Mouse (Mus musculus): ENCODE results near the gene Plekhg3.

Gene Plekhg3

DNA sequence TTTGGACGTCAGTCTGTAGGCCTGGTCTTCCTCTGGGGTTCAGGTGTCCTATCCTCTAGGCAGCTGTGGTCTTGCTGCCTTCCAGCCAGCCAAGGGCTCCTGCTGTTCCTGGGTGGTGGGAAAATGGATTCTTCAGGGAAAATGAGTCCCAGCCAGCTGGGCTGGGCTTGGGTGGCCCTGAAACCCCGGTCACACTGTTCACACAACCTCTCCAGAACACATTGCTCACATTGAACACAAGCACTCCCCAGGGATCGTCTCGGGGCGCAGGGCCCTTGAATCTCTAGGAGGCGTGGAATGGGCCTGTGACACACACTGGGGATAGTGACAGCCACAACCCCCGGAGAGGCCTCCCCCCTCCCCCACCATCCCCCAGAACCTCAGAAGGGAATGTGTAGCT lies 23.2 kb downstream of the Plekhg3 start:
- peak; percentile 52 to 65 for DNase-seq

- peak in 1 of 2 experiments; percentile 39 for DNase-seq
These were observed 23.7 kb downstream of the Plekhg3 start for GRCm38 (mm10) chr12:76554392-76554791.

DNA sequence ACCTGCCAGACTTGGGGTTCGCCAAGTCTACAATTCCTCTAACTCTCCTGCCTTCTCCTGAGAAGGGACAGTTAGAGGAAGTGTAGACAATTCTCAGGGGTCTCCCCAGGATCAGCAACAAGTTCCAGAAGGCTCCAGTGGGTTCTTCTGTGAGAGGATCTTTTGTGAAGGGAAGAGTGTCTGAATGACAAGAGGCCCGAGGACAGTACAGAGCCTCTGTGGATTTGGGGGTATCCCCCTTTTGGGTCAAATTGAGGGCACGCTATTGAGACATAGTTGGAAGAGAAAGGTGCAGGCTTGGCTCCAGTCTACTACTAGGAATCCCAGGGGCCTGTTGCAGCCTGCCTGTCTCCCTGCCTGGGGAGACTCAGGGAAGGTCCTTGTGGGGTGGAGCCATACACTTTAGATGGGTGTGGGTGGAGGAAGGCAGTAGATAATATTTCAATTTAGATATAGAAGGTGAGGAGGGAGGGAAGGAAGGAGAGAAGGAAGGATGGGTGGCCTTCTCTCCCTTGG lies 24.2 kb downstream of the Plekhg3 start:
- DNase-seq = peak in 1 of 2 experiments; percentile 2

- DNase-seq = peak; percentile 21 to 32
These were observed 25.5 kb downstream of the Plekhg3 start for GRCm38 (mm10) chr12:76556187-76556586.

- peak; percentile 28 to 45 for DNase-seq
These were observed 26.2 kb downstream of the Plekhg3 start for GRCm38 (mm10) chr12:76556745-76557389.

DNA sequence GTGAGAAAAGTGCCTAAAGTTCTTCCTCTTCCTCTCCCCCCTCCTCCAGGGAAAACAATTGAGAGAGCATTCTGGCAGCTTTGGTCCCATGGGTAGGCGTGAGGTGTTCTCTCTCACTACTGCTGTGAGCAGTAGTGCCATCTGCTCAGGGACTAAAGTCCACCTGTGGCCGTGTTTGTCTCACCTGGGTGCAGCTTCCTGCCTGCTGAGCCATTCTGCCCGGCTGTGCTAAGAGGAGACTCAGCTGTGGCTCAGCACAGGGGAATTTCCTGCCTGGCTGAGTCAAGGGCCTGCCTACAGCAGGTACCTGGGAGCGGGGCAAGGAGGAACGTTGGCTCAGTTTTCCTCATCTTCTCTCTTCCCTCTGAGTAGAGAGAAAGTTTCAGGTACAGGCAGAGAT lies 27.5 kb downstream of the Plekhg3 start:
- peak; percentile 49 to 66 for DNase-seq

GRCm38 (mm10) chr12:76562196-76562595 lies 31.5 kb downstream of the Plekhg3 start:
- DNase-seq = peak in 1 of 2 experiments; percentile 1

DNA sequence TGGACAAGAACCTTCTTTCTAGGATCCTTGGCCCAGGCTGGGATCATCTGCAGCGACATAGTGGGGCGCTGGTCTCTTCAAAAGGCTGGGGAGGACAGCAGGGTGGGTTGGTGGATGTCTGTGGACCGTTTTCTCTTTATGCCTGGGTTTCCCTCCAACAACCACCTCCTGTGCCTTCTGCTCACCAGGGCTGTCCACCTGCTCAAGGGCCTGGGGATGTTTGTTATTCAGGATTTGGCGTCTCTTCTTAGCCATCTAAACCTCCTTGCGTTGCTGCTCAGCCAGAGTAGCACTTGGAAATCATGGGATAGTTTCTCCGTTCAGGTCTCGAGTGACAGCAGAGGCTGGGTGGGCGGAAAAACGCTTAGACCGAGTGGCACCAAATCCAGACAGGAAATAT lies 35.6 kb downstream of the Plekhg3 start:
- DNase-seq = no peak

DNA sequence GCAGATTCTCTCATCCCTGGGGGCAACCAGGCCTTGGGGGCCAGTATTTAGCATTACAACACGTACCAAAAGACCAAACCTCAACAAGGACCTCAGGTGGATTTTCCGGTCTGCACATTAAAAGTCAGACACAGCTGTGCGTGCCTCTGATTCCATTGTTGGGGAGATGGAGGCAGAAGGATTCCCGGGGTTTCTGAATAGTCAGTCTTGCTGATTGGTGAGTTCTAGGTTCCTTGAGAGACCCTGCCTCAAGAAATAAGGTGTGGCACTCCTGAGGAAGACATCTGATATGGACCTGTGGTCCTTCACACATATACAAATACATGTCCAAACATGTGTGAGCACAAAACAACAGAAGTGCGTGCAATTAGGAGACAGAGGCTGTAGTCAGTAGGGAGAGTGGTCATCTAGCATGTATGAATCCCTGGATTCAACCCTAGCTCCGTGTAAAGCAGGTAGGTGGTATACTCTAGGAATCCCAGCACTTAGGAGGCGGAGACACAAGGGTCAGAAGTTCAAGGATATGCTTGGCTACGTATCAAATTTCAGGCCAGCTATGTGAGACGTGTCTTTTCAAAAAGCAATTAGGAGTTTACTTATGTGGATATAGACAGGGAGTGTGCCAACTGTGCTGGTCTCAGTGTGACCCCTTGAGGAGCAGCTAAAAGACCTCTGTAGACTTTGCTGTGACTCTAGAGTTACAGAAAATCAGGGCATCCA lies 39.7 kb downstream of the Plekhg3 start:
- DNase-seq = no peak

GRCm38 (mm10) chr12:76571266-76571665 lies 40.6 kb downstream of the Plekhg3 start:
- DNase-seq = peak; percentile 63 to 80

- peak; percentile 80 to 90 for DNase-seq
These were observed 41.9 kb downstream of the Plekhg3 start for GRCm38 (mm10) chr12:76572261-76573251.

- DNase-seq = no peak
These were observed 42.7 kb downstream of the Plekhg3 start for GRCm38 (mm10) chr12:76573381-76573780.

GRCm38 (mm10) chr12:76574815-76575214 lies 44.1 kb downstream of the Plekhg3 start:
- no peak for DNase-seq

DNA sequence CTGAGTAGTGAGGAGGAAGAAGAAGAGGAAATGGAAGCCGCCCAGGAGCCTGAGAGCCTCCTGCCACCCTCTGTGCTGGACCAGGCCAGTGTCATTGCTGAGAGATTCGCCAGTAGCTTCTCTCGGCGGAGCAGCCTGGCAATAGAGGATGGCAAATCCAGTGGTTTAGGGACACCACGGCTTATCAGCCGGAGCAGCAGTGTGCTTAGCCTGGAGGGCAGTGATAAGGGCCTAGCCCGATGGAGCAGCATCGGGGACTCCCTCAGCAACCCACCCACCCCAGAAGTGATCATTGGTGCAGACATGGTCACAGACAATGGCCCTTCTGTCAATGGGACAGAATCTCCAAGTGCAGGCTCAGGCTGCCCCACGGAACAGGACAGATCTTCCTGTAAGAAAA lies 45.4 kb downstream of the Plekhg3 start:
- no peak for DNase-seq

- no peak for DNase-seq
These were observed 46.1 kb downstream of the Plekhg3 start for GRCm38 (mm10) chr12:76576806-76577205.

GRCm38 (mm10) chr12:76577858-76578257 lies 47.2 kb downstream of the Plekhg3 start:
- DNase-seq = no peak

DNA sequence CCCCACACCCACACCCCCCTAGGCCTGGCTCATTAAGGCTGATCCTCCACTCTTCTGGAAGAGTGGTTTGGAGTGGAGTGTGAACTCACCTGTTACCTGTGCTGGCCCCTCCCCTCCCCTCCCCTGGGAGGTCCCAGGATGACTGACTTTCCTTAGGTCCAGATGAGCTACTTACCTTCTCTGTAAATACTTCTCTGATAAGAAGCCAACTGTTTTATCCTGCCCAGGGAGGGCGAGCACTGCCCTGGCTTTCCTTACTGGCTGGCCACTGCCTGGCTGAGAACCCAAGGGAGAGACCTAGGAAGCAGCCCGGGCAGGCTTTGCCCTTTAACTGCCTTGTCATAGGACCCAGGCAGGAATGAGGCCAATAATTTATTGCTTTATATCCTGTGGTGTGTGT lies 47.8 kb downstream of the Plekhg3 start:
- DNase-seq = no peak

DNA sequence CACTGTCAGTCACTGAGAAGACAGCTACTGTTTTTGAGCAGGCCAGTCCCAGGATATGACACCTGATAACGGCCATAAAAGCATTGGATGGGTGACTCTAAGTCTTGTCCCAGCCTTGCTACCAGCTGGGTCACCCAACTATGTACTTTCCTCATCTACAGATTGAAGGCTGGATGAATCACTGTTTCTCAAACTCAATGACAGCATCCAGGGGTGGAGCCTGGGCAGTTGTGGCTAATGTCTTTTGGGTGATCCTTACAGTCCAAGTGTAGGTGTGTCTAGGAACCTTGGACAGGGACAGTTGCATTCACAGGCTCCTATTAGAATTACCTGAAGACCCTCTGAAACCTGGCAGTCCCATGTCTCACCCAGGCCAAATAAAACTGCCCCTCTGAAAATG lies 49.1 kb downstream of the Plekhg3 start:
- DNase-seq = no peak

DNA sequence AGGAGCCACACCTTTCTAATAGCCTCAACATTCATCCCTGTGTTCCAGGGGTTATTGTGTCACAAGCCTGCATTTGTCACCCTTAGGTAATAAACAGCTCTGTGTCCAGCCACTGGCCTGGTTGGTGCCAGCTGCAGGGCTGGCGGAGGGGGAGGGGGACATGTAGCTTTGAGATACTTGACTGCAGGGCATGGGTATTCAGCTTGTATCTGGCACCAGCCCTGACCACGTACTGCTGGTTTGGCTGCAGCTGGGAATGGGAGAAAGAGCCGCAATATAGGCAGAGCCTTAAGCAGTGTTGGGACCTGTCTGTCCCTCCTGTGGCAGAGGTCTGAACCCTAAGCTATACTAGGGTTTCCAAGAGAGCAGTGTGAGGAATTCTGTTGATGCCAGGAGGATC lies 51.4 kb downstream of the Plekhg3 start:
- peak in 1 of 2 experiments; percentile 49 for DNase-seq

DNA sequence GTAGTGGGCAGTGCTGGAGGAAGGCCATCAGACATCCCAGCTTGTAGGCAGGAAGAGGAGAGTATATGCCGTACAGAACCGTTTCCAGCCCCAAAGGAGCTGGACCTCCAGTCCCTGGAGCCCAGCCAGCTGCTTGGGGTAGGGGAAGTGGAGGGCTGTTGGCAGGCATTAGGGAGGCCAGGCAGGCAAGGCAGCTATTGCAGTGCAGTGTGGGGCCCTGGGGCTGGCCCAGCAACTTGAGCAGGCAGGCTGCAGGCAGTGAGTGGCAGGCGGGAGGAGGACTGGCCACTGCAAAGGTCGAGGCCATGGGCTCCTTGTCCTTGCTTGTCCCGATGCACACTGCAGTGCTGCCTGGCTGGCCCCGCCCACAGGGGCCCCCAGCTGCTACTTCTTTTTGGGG lies 52.1 kb downstream of the Plekhg3 start:
- peak; percentile 64 to 71 for DNase-seq

DNA sequence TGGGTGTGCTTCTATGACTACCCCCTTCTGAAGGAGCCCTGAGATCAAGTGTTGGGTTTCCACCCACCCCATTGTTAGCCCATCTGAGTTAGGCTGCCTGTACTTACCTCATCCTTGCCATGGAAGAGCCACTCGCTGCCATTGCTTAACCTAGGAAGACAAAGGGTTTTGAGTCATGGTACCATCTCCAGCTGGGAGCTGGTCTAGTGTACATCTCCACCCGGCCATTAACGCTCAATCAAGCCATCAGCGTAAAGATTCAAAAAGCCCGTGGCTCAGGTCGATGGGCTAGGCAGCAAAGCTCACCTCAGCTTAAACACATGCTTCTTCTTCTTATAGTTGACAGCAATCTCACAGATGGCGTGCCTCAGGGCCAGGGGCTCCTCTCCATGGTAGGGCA lies 52.8 kb downstream of the Plekhg3 start:
- no peak for DNase-seq

DNA sequence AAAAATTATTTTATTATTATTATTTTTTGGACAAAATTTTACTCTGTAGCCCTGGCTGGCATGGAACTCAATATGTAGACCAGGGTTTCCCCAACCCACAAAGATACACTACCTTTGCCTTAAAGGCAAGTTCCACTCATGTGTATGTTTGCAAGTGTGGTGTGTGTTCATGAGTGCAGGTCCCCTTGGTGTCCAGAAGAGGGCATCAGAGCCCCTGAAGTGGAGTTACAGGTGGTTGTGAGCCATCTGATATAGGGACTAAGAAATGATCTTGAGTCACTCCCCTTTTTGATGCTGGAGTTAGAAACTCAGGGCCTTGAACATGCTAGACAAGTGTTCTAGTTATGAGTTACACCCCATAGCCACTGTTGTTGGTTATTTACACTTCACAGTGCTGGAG lies 54.3 kb downstream of the Plekhg3 start:
- no peak for DNase-seq

DNA sequence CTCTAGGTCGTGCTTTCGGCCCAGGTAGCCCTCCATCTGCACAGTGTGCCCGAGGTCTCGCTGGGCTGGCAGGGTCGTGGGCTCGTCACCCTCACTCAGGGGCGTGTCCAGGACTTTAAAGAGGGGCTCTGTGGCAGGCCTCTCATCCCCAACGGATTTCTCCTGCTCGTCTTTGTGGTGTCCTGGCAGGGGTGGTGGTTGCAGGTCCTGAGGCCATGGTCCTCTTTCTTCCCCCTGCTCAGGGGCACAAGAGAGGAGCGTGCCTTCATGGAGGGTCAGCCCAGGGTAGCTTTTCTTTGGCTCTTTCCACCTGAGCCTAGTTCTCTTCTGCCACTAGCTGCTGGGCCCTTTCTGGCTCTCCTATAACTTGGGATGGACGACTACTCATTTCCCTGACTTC lies 56.7 kb downstream of the Plekhg3 start:
- no peak for DNase-seq

All from kidney, postnatal 4 days (tissue).